Mouse (Mus musculus) limb, embryonic 15.5 days (tissue): ENCODE data around the gene Gamt. TPM values are rescaled to one million over a fixed set of nuclear protein-coding genes. Genes with fewer than 3 reads are reported as not detected.
A peak's percentile ranks its signal among the peaks of the same experiment; 100 is the strongest.
"Not testable (repeated sequence)": the region's sequence is repeated elsewhere in the genome, so short reads cannot be mapped to it uniquely, and the experiment has no call there.

ENCODE experiments used
- ATAC-seq: fragments of 200-750 bp; cut with Nextera tagmentation; 2 replicates; pipeline ENCODE4 v1.8.0; 2017; ENCODE audit warnings: low read depth, moderate TSS enrichment; ENCODE audit not compliant: insufficient number of reproducible peaks, low FRiP score, low TSS enrichment
- H3K27ac ChIP-seq: fragments of 300-500 bp; sonication (generic); 2 replicates; pipeline ENCODE4 v1.5.1; 2015; ENCODE audit warnings: moderate library complexity, mild to moderate bottlenecking, inconsistent platforms
- H3K27me3 ChIP-seq: fragments of 300-500 bp; sonication (generic); 2 replicates; pipeline ENCODE4 v1.6.1; 2015; ENCODE audit warnings: inconsistent platforms
- H3K36me3 ChIP-seq: fragments of 300-500 bp; sonication (generic); 2 replicates; pipeline ENCODE4 v1.6.1; 2015; ENCODE audit warnings: inconsistent platforms
- H3K4me1 ChIP-seq: fragments of 300-500 bp; sonication (generic); 2 replicates; pipeline ENCODE4 v1.6.1; 2015; ENCODE audit warnings: inconsistent platforms
- H3K4me2 ChIP-seq: fragments of 300-500 bp; sonication (generic); 2 replicates; pipeline ENCODE4 v1.6.1; 2015; ENCODE audit warnings: mild to moderate bottlenecking, inconsistent platforms
- H3K4me3 ChIP-seq: fragments of 300-500 bp; sonication (generic); 2 replicates; pipeline ENCODE4 v1.5.1; 2015; ENCODE audit warnings: mild to moderate bottlenecking, inconsistent platforms
- H3K9ac ChIP-seq: fragments of 300-500 bp; sonication (generic); 2 replicates; pipeline ENCODE4 v1.6.1; 2015; ENCODE audit warnings: inconsistent platforms
- H3K9me3 ChIP-seq: fragments of 300-500 bp; sonication (generic); 2 replicates; pipeline ENCODE4 v1.6.1; 2016; ENCODE audit warnings: inconsistent platforms
- WGBS: fragments of 180-500 bp; shearing (Covaris S2); methylation state at CpG from one replicate; pipeline ENCODE4 v1.1.7; 2015; 5-methylcytosine and 5-hydroxymethylcytosine counted together
- microRNA-seq: library from miRNA; unstranded; fragments of <30 nt; microRNA quantifications from one replicate; pipeline ENCODE4, GENCODE M21; 2016
- polyA plus RNA-seq: library from polyadenylated mRNA; unstranded; fragments of >200 nt; fragmentation: Nextera tagmentation; extraction: Ambion mirVana; gene quantifications from 2 replicates; pipeline ENCODE4 v1.2.1, GENCODE M21; 2015

Gene Gamt
- polyA plus RNA-seq, 1 experiment from 2014 or later: 64.4 TPM

DNA sequence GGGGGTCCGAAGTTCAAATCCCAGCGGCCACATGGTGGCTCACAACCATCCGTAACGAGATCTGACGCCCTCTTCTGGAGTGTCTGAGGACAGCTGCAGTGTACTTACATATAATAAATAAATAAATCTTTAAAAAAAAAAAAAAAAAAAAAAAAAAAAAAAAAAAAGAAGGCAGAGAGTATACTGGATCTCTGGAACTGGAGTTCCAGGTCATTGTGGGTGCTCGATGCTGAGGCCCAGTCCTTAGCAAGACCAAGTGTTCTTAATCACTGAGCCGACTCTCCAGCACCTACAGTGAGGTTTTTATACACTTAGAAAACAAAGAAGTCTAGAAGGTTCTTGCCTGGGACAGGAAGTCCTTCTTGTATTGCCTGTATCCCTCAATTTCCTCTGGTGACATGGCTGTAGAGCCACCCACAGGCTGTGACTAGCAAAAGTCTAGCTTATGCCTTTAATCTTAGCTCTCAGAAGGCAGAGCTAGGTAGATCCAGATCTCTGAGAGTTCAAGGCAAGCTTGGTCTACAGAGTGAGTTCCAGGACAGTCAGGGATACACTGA is 49.2 kb downstream of the Gamt start:
- H3K36me3 ChIP-seq, H3K4me2 ChIP-seq, ATAC-seq, H3K9ac ChIP-seq, H3K27ac ChIP-seq, H3K9me3 ChIP-seq, H3K4me3 ChIP-seq, H3K27me3 ChIP-seq: not testable (repeated sequence)
- H3K4me1 ChIP-seq: peaks cover 10% of the 10 kb centered on the region
- WGBS: 67% methylated on average over 7 of the region's 7 CpGs

DNA sequence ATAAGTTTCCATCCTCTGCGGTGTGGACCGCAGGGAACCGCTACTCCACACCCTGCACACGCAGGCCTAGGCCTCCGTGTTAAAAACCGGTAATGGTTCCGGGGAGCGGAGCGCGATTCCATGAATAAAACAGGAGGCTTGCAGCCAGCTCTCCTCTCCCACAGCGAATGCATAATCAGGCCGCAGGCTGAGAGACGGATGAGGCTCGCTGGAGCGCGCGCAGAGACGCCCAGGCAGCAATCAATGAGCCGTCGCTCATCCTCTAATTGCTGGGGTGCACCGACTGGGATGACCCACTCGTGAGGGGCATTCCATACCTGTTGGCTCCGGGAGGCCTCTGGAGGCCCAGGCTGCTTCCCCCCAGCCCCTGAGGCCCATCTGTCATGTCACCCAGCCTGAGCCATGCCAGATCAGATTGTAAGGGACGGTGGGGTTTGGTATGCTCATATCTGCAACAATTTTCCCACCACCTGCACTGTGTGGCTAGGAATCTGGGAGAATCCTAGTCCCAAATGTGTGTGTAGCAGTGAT is 51.9 kb downstream of the Gamt start:
- no peak for ATAC-seq
- no peak overlapping the region for H3K27ac ChIP-seq
- peaks cover 7% of the 10 kb centered on the region for H3K27me3 ChIP-seq
- H3K4me2 ChIP-seq: 0 out of 2 replicates have a peak overlapping the region, but pooled peaks have one; percentile 7
- H3K9me3 ChIP-seq: no peaks in the 10 kb centered on the region
- H3K36me3 ChIP-seq: no peaks in the 10 kb centered on the region
- 15% methylated on average over 24 of the region's 24 CpGs for WGBS
- H3K4me3 ChIP-seq: no peak overlapping the region
- peaks cover 7% of the 10 kb centered on the region for H3K4me1 ChIP-seq
- 0 out of 2 replicates have a peak overlapping the region, but pooled peaks have one; percentile 7 for H3K9ac ChIP-seq

DNA sequence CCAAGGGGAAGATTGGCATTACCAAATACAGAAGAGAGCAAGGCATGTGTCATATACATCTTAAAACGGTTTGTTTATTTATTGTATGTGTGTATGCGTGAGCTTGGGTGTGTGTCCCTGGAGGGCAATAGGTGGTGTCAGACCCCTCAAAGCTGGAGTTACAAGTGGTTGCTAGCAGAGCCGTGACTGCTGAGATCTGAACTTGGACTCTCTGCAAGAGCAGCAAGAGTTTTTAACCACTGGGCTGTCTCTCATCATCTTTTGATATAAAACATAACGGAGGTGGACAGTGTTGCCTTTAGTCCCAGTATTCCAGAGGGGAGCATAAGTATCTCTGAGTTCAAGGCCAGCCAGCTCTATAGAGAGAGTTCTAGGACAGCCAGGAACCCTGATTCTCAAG is 52.6 kb downstream of the Gamt start:
- Histone ChIP-seq H3K36me3 (no peaks in the 10 kb centered on the region), H3K4me2 (no peak overlapping the region), H3K9ac (no peak overlapping the region), H3K4me3 (no peak overlapping the region), H3K9me3 (no peaks in the 10 kb centered on the region), H3K27me3 (peaks cover 7% of the 10 kb centered on the region), H3K27ac (no peak overlapping the region), H3K4me1 (peaks cover 7% of the 10 kb centered on the region)
- WGBS: 72% methylated on average over 4 of the region's 4 CpGs
- no peak for ATAC-seq

Small RNA genes lying within 50 kb of the gene (microRNA-seq; reads per million reads assigned to microRNA genes)
- not detected for gene Mir6911

Other genes starting within 250 kb of the Gamt start
- gene Arhgap45, start 244.4 kb downstream of the Gamt start, polyA plus RNA-seq: 5.3 and 6.4 TPM in 2 replicates
- 213 and 217 TPM in 2 replicates for gene Polr2e, start 221.2 kb downstream of the Gamt start, polyA plus RNA-seq
- 432 and 471 TPM in 2 replicates for gene Gpx4, start 213.8 kb downstream of the Gamt start, polyA plus RNA-seq
- gene Sbno2, start 155.4 kb downstream of the Gamt start, polyA plus RNA-seq: 19.7 and 19.8 TPM in 2 replicates
- gene Stk11, start 145.2 kb downstream of the Gamt start, polyA plus RNA-seq: 15.2 and 16.6 TPM in 2 replicates
- 494 and 537 TPM in 2 replicates for gene Atp5d, start 122.4 kb downstream of the Gamt start, polyA plus RNA-seq
- 5.9 and 6.8 TPM in 2 replicates for gene Cbarp, start 120.2 kb downstream of the Gamt start, polyA plus RNA-seq
- 13.4 and 14.0 TPM in 2 replicates for gene Midn, start 112.7 kb downstream of the Gamt start, polyA plus RNA-seq
- 102 and 103 TPM in 2 replicates for gene Cirbp, start 95.0 kb downstream of the Gamt start, polyA plus RNA-seq
- 12.8 and 13.3 TPM in 2 replicates for gene 1600002K03Rik, start 88.1 kb downstream of the Gamt start, polyA plus RNA-seq
- 27.0 and 29.3 TPM in 2 replicates for gene Efna2, start 81.5 kb downstream of the Gamt start, polyA plus RNA-seq
- 66.1 and 67.6 TPM in 2 replicates for gene Mum1, start 34.6 kb downstream of the Gamt start, polyA plus RNA-seq
- 301 and 304 TPM in 2 replicates for gene Ndufs7, start 11.9 kb downstream of the Gamt start, polyA plus RNA-seq
- gene Dazap1, start 474 bp upstream of the Gamt start, polyA plus RNA-seq: 56.8 and 59.7 TPM in 2 replicates
- gene Rps15, start 31.4 kb upstream of the Gamt start, polyA plus RNA-seq: 842 and 925 TPM in 2 replicates
- 1.5 TPM in 2 replicates for gene Apc2, start 35.0 kb upstream of the Gamt start, polyA plus RNA-seq
- 54.4 and 56.0 TPM in 2 replicates for gene 2310011J03Rik, start 59.5 kb upstream of the Gamt start, polyA plus RNA-seq
- 4.3 and 5.0 TPM in 2 replicates for gene Pcsk4, start 68.5 kb upstream of the Gamt start, polyA plus RNA-seq
- 13.8 and 16.1 TPM in 2 replicates for gene Reep6, start 68.9 kb upstream of the Gamt start, polyA plus RNA-seq
- 11.9 and 13.8 TPM in 2 replicates for gene Adamtsl5, start 87.4 kb upstream of the Gamt start, polyA plus RNA-seq
- gene Plk5, start 95.4 kb upstream of the Gamt start, polyA plus RNA-seq: 0.91 and 0.99 TPM in 2 replicates
- 6.1 and 6.8 TPM in 2 replicates for gene Mex3d, start 126.6 kb upstream of the Gamt start, polyA plus RNA-seq
- 218 and 219 TPM in 2 replicates for gene Mbd3, start 138.5 kb upstream of the Gamt start, polyA plus RNA-seq
- 562 and 570 TPM in 2 replicates for gene Uqcr11, start 145.8 kb upstream of the Gamt start, polyA plus RNA-seq
- gene Tcf3, start 172.6 kb upstream of the Gamt start, polyA plus RNA-seq: 94.8 and 110 TPM in 2 replicates
- not detected in 2 replicates for gene Onecut3, start 233.8 kb upstream of the Gamt start, polyA plus RNA-seq